Mouse (Mus musculus): ENCODE results near the gene Shc3. TPM values are rescaled to one million over a fixed set of nuclear protein-coding genes. Genes with fewer than 3 reads are reported as not detected.

Gene Shc3
- polyA plus RNA-seq, 1 experiment from 2014 or later: 3.4 TPM

DNA sequence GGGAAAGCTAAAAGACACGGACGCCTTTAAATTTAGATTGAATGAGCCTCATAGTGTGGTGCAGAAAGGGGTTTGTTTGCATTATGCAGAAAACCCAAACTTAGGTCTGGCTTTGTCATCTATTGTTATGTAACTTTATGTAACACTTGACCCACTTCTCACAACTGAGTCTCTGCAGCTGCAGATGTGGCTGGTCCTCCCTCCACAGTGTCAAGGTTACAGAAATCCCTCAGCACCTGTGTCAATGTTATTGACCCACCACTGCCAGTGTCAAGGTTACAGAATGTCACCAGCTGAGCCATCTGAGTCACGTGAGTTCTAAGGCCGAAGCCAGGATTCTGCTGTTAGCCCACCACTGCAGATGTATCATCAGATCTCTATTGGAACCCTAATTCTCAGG is 51.3 kb downstream of the Shc3 start:
- H3K27me3 ChIP-seq: no peaks in the 10 kb centered on the region
- H3K9ac ChIP-seq: no peak overlapping the region
- WGBS: 83% methylated on average over 4 of the region's 4 CpGs
- no peaks in the 10 kb centered on the region for H3K9me3 ChIP-seq
- no peak overlapping the region for H3K4me2 ChIP-seq
- no peak for ATAC-seq (ENCODE audit: low read depth)
- no peaks in the 10 kb centered on the region for H3K36me3 ChIP-seq
- no peaks in the 10 kb centered on the region for H3K4me1 ChIP-seq (replicated peaks)
- no peak overlapping the region for H3K27ac ChIP-seq (replicated peaks)
- no peak overlapping the region for H3K4me3 ChIP-seq

DNA sequence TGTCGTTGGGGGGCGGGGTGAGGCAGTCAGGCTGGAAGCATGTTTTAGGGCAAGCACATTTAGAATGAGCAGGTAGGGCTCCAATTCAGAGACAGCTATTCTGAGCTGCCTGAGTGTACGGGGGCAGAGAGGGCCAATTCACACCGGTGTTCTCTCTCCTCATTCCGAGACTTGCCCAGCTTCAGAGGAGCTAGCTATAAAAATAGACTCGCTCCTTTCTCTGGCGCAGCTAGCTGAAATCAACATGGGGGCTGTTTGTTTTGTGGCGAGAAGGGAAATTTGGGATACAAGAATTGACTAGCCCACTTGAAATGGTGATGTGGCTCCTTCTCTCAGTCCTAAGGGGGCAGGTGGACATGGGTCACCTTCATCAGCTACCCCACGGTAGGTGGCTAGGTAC is 60.4 kb downstream of the Shc3 start:
- no peaks in the 10 kb centered on the region for H3K4me1 ChIP-seq (replicated peaks)
- H3K4me2 ChIP-seq: no peak overlapping the region
- H3K4me3 ChIP-seq: no peak overlapping the region
- H3K36me3 ChIP-seq: no peaks in the 10 kb centered on the region
- no peak for ATAC-seq (ENCODE audit: low read depth)
- no peaks in the 10 kb centered on the region for H3K9me3 ChIP-seq
- no peak overlapping the region for H3K9ac ChIP-seq
- WGBS: 81% methylated on average over 9 of the region's 9 CpGs
- H3K27ac ChIP-seq (replicated peaks): no peak overlapping the region
- H3K27me3 ChIP-seq: no peaks in the 10 kb centered on the region

DNA sequence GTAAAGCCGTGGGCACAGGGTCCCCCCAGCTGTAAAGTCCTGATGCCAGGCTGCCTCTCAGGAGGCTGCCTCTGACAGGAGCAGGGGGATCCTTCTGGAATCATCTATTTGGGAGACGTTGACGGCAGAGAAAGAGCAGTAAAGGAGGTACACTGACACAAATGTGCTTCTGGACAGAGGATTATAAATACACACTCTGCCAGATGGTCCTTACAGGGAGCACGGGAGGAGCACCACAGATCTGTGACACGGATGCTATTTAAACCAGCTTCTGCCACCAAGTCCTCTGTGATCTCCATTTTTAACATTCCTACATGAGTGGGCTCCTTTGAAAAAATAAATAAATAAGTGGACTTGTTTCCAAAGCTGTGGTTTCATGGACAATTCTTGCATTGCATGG is 63.5 kb downstream of the Shc3 start:
- ATAC-seq (ENCODE audit: low read depth): no peak
- WGBS: 88% methylated on average over 5 of the region's 5 CpGs

DNA sequence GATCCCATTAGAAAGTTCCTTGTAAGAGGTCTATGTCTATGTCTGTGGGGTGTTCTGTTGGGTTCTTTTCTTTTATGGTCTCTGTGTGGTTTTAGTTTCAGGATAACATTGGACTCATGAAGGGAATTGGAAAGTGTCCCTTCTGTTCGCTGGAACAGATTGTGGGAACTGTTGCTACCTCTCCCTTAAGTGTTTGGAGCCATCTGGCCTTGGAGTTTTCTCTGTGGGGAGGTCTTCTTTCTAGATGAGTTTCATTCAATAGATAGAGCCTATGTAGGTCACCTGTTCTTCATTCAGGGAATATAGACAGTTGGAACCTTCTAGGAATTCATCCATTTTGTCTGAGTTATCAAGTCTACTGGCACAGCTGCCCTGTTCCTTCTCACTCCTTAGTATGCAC is 69.5 kb downstream of the Shc3 start:
- Histone ChIP-seq H3K27ac (replicated peaks) (no peak overlapping the region), H3K9ac (no peak overlapping the region), H3K27me3 (no peaks in the 10 kb centered on the region), H3K4me2 (no peak overlapping the region), H3K4me3 (no peak overlapping the region), H3K36me3 (no peaks in the 10 kb centered on the region), H3K9me3 (no peaks in the 10 kb centered on the region), H3K4me1 (replicated peaks) (no peaks in the 10 kb centered on the region)
- ATAC-seq (ENCODE audit: low read depth): no peak
- WGBS: 84% methylated on average over 1 of the region's 1 CpGs

More for the DNA sequence above, 63.5 kb downstream of the Shc3 start:
- Histone ChIP-seq H3K27ac (replicated peaks) (no peak overlapping the region), H3K4me3 (no peak overlapping the region), H3K4me1 (replicated peaks) (no peaks in the 10 kb centered on the region), H3K9me3 (no peaks in the 10 kb centered on the region), H3K36me3 (no peaks in the 10 kb centered on the region), H3K27me3 (no peaks in the 10 kb centered on the region), H3K9ac (no peak overlapping the region), H3K4me2 (no peak overlapping the region)

DNA sequence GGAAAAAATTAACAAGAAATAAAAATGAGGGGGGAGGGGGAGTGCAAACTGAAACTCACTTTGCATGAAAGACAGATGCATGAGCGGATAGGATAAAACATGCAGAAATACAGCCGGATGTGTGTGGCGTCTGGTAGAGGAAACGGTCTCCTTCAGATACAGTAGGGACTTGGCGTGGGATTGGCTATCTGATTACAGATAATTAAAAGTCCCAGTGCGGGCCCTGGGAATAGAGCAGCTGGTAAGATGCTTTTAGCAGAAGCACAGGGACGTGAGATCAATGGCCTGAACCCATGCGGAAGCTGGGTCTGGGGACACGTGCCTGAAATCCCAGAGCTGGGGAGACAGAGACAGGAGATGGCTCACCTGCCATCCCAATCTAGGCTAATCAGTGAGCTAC is 75.5 kb downstream of the Shc3 start:
- no peak overlapping the region for H3K27ac ChIP-seq (replicated peaks)
- H3K9me3 ChIP-seq: no peaks in the 10 kb centered on the region
- H3K4me2 ChIP-seq: no peak overlapping the region
- no peak for ATAC-seq (ENCODE audit: low read depth)
- no peak overlapping the region for H3K9ac ChIP-seq
- H3K4me3 ChIP-seq: no peak overlapping the region
- WGBS: 77% methylated on average over 9 of the region's 9 CpGs
- H3K36me3 ChIP-seq: no peaks in the 10 kb centered on the region
- no peaks in the 10 kb centered on the region for H3K4me1 ChIP-seq (replicated peaks)
- H3K27me3 ChIP-seq: no peaks in the 10 kb centered on the region

DNA sequence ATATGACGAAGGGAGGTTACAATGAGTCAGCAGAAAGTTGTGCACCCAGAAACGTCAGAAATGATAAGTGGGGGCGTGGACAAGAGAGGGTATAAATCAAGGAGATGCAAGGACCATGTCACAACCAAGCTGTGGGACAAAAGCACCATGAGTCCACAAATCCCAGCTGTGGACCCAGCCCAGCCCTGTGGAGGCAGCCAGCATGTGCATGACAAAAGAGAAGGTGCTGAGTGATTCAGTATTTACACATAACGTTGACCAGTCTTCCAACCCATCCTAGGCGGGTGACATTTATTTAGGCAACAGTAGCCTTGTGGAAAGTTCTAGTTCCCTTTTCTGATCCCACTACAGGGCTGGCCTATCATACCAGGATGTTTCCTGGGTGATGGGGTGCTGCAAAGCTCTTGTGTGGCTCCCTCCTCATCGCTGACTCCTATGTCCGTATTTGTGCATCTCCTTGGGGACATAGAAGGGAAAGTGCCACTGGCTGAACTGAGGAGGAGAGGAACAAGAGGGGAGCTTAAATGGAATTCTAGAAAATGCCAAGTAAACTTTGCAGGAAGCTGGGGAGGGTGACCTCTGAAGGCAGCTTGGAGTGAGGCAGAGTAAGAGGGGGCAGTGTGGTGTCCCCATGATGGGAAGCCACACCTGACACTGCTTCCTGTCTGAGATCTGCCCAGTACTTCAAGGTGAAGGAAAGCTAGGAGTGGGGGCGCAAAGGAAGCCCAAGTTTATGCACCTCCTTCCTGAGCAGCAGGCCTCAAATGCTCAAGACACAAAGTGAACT is 77.4 kb downstream of the Shc3 start:
- no peaks in the 10 kb centered on the region for H3K36me3 ChIP-seq
- H3K9ac ChIP-seq: no peak overlapping the region
- no peak overlapping the region for H3K27ac ChIP-seq (replicated peaks)
- H3K27me3 ChIP-seq: no peaks in the 10 kb centered on the region
- H3K4me1 ChIP-seq (replicated peaks): no peaks in the 10 kb centered on the region
- no peak overlapping the region for H3K4me3 ChIP-seq
- WGBS: 71% methylated on average over 8 of the region's 8 CpGs
- ATAC-seq (ENCODE audit: low read depth): no peak
- no peak overlapping the region for H3K4me2 ChIP-seq
- no peaks in the 10 kb centered on the region for H3K9me3 ChIP-seq

DNA sequence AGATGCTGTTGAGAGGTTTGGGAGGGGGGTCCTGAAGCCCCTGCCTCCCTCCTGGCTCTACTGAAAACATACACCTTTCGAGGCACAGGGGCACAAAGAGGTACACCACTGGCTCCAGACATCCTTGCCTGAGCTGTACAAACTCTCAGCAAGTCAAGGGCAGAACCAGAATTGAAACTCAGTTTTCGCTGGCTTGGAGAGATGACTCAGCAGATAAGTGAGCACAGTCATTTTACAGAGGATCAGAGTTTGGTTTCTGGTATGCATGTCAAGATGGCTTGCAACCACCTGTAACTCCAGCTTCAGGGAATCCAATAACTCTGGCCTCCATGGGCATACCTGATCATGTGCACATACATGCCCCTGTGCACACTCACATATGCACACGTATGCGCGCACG is 79.0 kb downstream of the Shc3 start:
- WGBS: 93% methylated on average over 6 of the region's 6 CpGs

DNA sequence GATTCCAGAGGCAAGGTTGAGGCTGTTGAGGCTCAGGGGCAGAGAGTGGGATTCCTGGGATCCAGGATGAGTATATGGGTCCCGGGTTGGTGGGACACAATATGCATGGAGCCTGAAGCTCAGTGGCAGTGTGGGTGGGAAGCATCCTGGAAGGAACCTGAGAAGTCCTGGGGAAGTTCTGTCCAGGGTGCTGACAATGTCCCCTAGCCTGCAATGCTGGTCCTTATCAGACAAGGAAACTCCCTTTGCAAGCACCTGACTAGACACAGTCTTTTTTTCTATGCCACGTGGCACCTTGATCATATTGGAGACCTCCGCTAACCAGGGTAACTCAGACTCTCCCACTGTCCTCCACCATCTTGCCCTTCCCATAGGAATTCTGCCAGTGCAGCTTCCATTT is 80.3 kb downstream of the Shc3 start:
- no peak for ATAC-seq (ENCODE audit: low read depth)
- Histone ChIP-seq H3K4me1 (replicated peaks) (no peaks in the 10 kb centered on the region), H3K27ac (replicated peaks) (no peak overlapping the region), H3K4me2 (no peak overlapping the region), H3K9me3 (no peaks in the 10 kb centered on the region), H3K27me3 (no peaks in the 10 kb centered on the region), H3K9ac (no peak overlapping the region), H3K36me3 (no peaks in the 10 kb centered on the region), H3K4me3 (no peak overlapping the region)
- WGBS: 81% methylated on average over 3 of the region's 3 CpGs

More for the DNA sequence above, 79.0 kb downstream of the Shc3 start:
- Histone ChIP-seq H3K4me1 (replicated peaks) (no peaks in the 10 kb centered on the region), H3K9ac (no peak overlapping the region), H3K27me3 (no peaks in the 10 kb centered on the region), H3K4me3 (no peak overlapping the region), H3K36me3 (no peaks in the 10 kb centered on the region), H3K9me3 (no peaks in the 10 kb centered on the region), H3K4me2 (no peak overlapping the region), H3K27ac (replicated peaks) (no peak overlapping the region)
- no peak for ATAC-seq (ENCODE audit: low read depth)

DNA sequence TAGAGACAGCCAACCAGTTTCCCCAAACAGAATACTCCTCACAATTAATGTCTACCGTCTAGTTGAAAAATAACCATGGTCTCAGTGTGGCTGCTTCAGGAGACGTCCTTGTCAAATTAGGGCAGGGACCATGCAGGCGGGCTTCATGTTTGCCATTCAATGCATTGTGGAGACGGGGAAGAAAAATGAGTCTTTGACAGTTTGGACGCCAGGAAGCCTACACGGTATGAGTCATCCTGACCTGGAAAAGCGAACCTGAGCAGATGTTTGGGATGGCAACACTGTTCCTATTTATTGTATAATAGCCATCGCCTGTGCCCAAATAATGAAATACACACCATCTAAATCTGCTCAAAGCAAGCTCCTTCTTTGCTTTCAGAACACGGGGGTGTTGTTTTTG is 83.9 kb downstream of the Shc3 start:
- Histone ChIP-seq H3K4me2 (no peak overlapping the region), H3K4me1 (replicated peaks) (no peaks in the 10 kb centered on the region), H3K9me3 (no peaks in the 10 kb centered on the region), H3K36me3 (no peaks in the 10 kb centered on the region), H3K27ac (replicated peaks) (no peak overlapping the region), H3K27me3 (no peaks in the 10 kb centered on the region), H3K9ac (no peak overlapping the region), H3K4me3 (no peak overlapping the region)
- 78% methylated on average over 9 of the region's 9 CpGs for WGBS
- ATAC-seq (ENCODE audit: low read depth): no peak

DNA sequence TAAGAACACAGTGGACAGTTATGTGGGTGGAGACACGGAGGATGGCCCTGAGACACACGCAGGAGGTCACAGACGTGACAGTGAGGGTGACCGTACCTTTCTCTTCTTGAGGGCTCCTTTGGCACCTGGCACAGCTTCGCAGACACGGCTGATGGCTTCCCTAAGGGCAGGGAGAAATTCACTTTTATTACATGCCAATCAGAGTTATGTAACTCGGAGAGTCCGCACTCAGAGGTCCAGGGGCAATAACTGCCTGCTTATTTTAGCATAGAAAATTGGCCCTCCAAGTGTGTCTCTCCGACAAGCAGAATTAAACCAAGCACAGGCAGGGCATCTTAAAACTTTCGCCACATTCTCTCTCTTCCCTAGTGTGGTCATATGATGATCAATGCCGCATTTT is 86.4 kb downstream of the Shc3 start:
- no peak overlapping the region for H3K9ac ChIP-seq
- no peak overlapping the region for H3K4me2 ChIP-seq
- H3K27ac ChIP-seq (replicated peaks): no peak overlapping the region
- no peak overlapping the region for H3K4me3 ChIP-seq
- no peaks in the 10 kb centered on the region for H3K36me3 ChIP-seq
- no peak for ATAC-seq (ENCODE audit: low read depth)
- no peaks in the 10 kb centered on the region for H3K4me1 ChIP-seq (replicated peaks)
- WGBS: 85% methylated on average over 11 of the region's 11 CpGs
- H3K27me3 ChIP-seq: no peaks in the 10 kb centered on the region
- no peaks in the 10 kb centered on the region for H3K9me3 ChIP-seq

DNA sequence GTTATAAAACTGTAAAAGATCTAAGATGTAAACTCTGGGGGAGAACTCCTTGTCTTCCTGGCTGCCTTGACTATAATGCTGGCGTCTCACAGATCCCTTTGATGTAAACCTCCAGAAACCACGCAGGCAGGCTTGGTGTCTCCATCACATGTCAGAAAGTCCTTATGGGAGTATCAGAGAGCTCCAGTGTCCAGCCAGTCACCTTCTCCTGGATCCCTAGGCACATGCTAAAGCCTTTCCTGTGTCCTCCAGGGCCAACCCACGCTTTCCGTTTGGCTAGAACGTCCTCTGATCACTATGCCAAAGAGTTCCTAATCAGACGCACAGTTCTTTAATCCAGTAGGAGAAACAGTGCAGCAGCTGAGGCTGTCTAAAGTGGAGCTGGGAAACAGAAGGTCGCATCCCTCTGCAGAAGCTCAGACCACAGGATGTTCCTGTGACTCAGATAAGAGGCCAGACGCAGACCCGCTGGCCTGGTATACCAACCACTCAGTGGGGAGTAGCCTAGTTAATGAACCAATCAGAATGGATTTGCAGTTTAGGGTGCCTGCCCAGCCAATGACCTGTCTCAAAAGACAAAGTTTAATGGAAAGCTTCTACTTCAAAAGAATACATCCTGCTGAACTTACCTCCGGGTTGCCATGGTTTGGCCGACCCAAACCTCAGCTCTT is 88.7 kb downstream of the Shc3 start:
- no peaks in the 10 kb centered on the region for H3K4me1 ChIP-seq (replicated peaks)
- no peak overlapping the region for H3K4me3 ChIP-seq
- 80% methylated on average over 11 of the region's 11 CpGs for WGBS
- no peak for ATAC-seq (ENCODE audit: low read depth)
- H3K4me2 ChIP-seq: no peak overlapping the region
- no peaks in the 10 kb centered on the region for H3K9me3 ChIP-seq
- H3K27ac ChIP-seq (replicated peaks): no peak overlapping the region
- no peaks in the 10 kb centered on the region for H3K27me3 ChIP-seq
- no peaks in the 10 kb centered on the region for H3K36me3 ChIP-seq
- no peak overlapping the region for H3K9ac ChIP-seq

DNA sequence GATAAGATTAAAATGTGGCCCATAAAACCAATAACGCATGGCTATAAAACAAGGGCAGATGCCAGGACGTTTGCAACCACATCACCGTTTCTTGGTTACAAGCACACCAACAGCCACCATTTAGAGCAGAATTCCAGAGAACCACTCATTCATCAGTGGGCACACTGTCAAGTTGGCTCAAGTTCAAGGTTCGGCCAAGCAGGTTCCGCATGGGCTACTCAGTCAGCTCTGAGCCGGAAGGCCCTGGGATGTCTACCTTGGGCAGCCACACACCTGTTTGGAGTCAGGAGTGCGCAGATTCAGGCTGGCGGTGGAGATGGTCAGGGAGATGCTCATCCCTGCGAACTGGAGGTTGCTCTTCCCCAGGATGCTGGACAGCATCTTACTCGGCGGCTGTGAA is 89.4 kb downstream of the Shc3 start:
- Histone ChIP-seq H3K4me2 (no peak overlapping the region), H3K36me3 (no peaks in the 10 kb centered on the region), H3K4me3 (no peak overlapping the region), H3K9ac (no peak overlapping the region), H3K27me3 (no peaks in the 10 kb centered on the region), H3K4me1 (replicated peaks) (no peaks in the 10 kb centered on the region), H3K9me3 (no peaks in the 10 kb centered on the region), H3K27ac (replicated peaks) (no peak overlapping the region)
- WGBS: 86% methylated on average over 11 of the region's 11 CpGs
- ATAC-seq (ENCODE audit: low read depth): no peak

DNA sequence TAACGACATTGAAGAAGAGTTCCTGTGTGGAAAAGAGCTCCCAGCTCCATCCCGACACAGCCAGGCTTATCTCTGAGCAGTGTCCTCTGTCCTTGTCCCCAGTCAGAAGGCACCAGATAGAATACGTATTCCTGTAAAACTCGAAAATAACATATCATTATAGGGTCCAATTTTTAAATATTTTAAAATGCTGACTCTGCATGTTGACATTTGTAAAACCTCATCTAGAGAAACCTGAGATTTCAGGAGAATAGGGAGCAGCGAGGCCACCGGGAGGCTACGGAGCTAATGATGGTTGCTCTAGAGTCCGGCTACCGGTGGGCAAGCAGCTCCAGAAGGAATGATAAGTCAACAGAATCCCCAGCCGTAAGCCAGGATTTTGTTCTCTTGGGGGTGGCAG is 92.2 kb downstream of the Shc3 start:
- no peaks in the 10 kb centered on the region for H3K27me3 ChIP-seq
- no peak for ATAC-seq (ENCODE audit: low read depth)
- no peaks in the 10 kb centered on the region for H3K4me1 ChIP-seq (replicated peaks)
- no peak overlapping the region for H3K4me3 ChIP-seq
- WGBS: 91% methylated on average over 10 of the region's 10 CpGs
- H3K4me2 ChIP-seq: no peak overlapping the region
- H3K36me3 ChIP-seq: no peaks in the 10 kb centered on the region
- no peak overlapping the region for H3K9ac ChIP-seq
- H3K9me3 ChIP-seq: no peaks in the 10 kb centered on the region
- no peak overlapping the region for H3K27ac ChIP-seq (replicated peaks)
